Mouse (Mus musculus) adrenal gland, postnatal 0 days (tissue): Measurements from ENCODE around the gene Vmn1r179. TPM values are rescaled to one million over a fixed set of nuclear protein-coding genes. Genes with fewer than 3 reads are reported as not detected.

Source experiments
- polyA plus RNA-seq: library from polyadenylated mRNA; unstranded; fragments of >200 nt; fragmentation: Nextera tagmentation; extraction: Ambion mirVana; gene quantifications from 2 replicates; pipeline ENCODE4 v1.2.1, GENCODE M21; 2015

Gene Vmn1r179
- not detected in 2 replicates for polyA plus RNA-seq

DNA sequence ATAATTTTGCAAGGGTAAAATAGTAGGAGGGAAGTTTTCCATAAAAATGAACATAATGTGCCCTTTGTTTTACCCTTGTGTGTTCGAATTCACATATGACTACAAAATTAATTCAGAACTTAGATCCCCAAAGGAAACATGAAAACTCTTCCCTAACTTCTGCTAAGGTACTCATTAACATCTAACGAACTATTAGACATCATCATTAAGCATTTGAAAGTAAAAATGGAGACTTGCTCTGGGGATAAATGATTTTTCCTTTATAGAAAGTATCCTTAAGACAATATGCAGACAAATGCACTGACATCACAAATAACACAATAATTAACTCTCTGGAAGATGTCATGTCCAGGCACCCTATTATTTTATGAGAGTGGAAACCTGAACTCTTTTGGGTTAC lies at the start of gene Vmn1r179:
TSS of gene Vmn1r179 (plus strand) at position 301 of the 400 bp plus-strand sequence.

DNA sequence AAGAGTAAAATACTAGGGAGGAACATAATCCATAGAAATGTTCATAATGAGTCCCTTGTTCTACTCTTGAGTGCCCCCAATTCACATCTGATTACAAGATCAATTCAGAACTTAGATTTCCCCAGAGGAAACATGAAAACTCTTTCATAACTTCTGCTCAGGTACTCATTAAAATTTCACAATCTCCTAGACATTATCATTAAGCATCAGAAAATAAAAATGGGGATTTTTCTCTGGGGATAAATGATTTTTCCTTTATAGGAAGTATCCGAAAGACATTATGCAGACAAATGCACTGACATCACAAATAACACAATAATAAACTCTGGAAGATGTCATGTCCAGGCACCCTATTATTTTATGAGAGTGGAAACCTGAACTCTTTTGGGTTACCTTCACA lies 35.1 kb upstream of the Vmn1r179 start, which contains the start of gene Vmn1r178:
TSS of gene Vmn1r178 (plus strand) at position 301 of the 400 bp plus-strand sequence.

DNA sequence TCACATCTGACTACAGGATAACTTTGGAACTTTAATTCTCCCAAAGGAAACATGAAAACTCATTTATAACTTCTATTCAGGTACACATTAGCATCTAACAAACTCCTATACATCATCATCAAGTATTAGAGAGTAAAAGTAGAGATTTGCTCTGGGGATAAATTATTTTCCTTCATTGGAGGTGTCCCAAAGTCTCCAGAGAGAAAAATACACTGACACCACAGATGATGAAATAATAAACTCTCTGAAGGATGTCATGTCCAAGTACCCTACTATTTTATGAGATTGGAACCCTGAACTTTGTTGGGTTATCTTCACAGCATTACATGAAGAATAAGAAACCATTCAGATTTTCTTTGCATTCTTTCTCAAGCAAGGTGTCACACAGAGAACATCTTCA lies 23.6 kb downstream of the Vmn1r179 start, which contains the start of gene Vmn1r180:
TSS of gene Vmn1r180 (plus strand) at position 301 of the 400 bp plus-strand sequence.

DNA sequence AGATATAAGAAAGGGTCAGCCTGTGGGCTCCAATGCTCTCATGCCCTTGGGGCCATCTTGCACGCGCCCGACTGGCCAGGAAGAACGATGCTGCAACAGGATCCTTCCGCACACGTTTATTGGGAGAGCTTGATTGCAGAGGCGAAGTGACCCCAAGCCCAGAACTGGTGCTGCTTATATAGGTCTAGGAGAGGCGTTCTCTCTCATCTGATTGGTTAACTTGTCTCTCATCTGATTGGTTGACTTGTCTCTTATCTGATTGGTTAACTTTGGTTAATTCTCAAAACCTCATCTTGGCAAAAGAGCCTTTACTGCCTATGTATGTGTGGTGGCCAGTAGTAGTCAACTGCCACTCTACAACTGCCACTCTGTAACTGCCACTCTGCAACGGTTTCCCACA lies 47.5 kb downstream of the Vmn1r179 start, which contains the start of gene Vmn1r181:
TSS of gene Vmn1r181 (plus strand) at position 301 of the 400 bp plus-strand sequence.

Other genes starting within 250 kb of the Vmn1r179 start
- not detected in 2 replicates for gene Vmn1r173, start 226.3 kb upstream of the Vmn1r179 start, polyA plus RNA-seq
- not detected in 2 replicates for gene Vmn1r174, start 174.7 kb upstream of the Vmn1r179 start, polyA plus RNA-seq
- not detected in 2 replicates for gene Vmn1r175, start 116.3 kb upstream of the Vmn1r179 start, polyA plus RNA-seq
- not detected in 2 replicates for gene Vmn1r176, start 89.6 kb upstream of the Vmn1r179 start, polyA plus RNA-seq
- not detected in 2 replicates for gene Vmn1r177, start 60.5 kb upstream of the Vmn1r179 start, polyA plus RNA-seq
- not detected in 2 replicates for gene Vmn1r178, start 35.0 kb upstream of the Vmn1r179 start, polyA plus RNA-seq
- not detected in 2 replicates for gene Vmn1r180, start 23.7 kb downstream of the Vmn1r179 start, polyA plus RNA-seq
- gene Vmn1r181, start 47.6 kb downstream of the Vmn1r179 start, polyA plus RNA-seq: not detected in 2 replicates
- gene V1rd19, start 74.7 kb downstream of the Vmn1r179 start, polyA plus RNA-seq: not detected in 2 replicates
- not detected in 2 replicates for gene Vmn1r183, start 126.3 kb downstream of the Vmn1r179 start, polyA plus RNA-seq
- 9.4 and 9.9 TPM in 2 replicates for gene Zfp180, start 154.9 kb downstream of the Vmn1r179 start, polyA plus RNA-seq
- 4.4 and 5.7 TPM in 2 replicates for gene Zfp112, start 185.3 kb downstream of the Vmn1r179 start, polyA plus RNA-seq
- 9.5 and 11.1 TPM in 2 replicates for gene Zfp235, start 207.2 kb downstream of the Vmn1r179 start, polyA plus RNA-seq
- 1.5 and 1.7 TPM in 2 replicates for gene Zfp114, start 248.1 kb downstream of the Vmn1r179 start, polyA plus RNA-seq